Mouse (Mus musculus) stomach, embryonic 15.5 days (tissue): ENCODE data around the gene Amhr2. TPM values are rescaled to one million over a fixed set of nuclear protein-coding genes. Genes with fewer than 3 reads are reported as not detected.
A peak's percentile ranks its signal among the peaks of the same experiment; 100 is the strongest.

ENCODE experiments used
- ATAC-seq: fragments of 200-750 bp; cut with Nextera tagmentation; 2 replicates; pipeline ENCODE4 v1.8.0; 2017; ENCODE audit warnings: low read depth, moderate number of reproducible peaks, moderate TSS enrichment; ENCODE audit not compliant: insufficient read depth, low FRiP score
- H3K27ac ChIP-seq: fragments of 300-500 bp; sonication (generic); 2 replicates; pipeline ENCODE4 v1.5.1; 2015; ENCODE audit warnings: mild to moderate bottlenecking, inconsistent platforms
- H3K27me3 ChIP-seq: fragments of 300-500 bp; sonication (generic); replicated peaks from 2 replicates; pipeline ENCODE4 v1.6.1; 2015; ENCODE audit warnings: inconsistent platforms
- H3K36me3 ChIP-seq: fragments of 300-500 bp; sonication (generic); 2 replicates; pipeline ENCODE4 v1.6.1; 2015; ENCODE audit warnings: inconsistent platforms
- H3K4me1 ChIP-seq: fragments of 300-500 bp; sonication (generic); 2 replicates; pipeline ENCODE4 v1.6.1; 2015; ENCODE audit warnings: inconsistent platforms
- H3K4me2 ChIP-seq: fragments of 300-500 bp; sonication (generic); 2 replicates; pipeline ENCODE4 v1.6.1; 2015; ENCODE audit warnings: mild to moderate bottlenecking, inconsistent platforms
- H3K4me3 ChIP-seq: fragments of 300-500 bp; sonication (generic); replicated peaks from 2 replicates; pipeline ENCODE4 v1.5.1; 2015; ENCODE audit warnings: inconsistent platforms
- H3K9ac ChIP-seq: fragments of 300-500 bp; sonication (generic); 2 replicates; pipeline ENCODE4 v1.6.1; 2015; ENCODE audit warnings: inconsistent platforms
- H3K9me3 ChIP-seq: fragments of 300-500 bp; sonication (generic); 2 replicates; pipeline ENCODE4 v1.6.1; 2016; ENCODE audit warnings: inconsistent platforms
- WGBS: fragments of 180-500 bp; shearing (Covaris S2); methylation state at CpG from one replicate; pipeline ENCODE4 v1.1.7; 2015; 5-methylcytosine and 5-hydroxymethylcytosine counted together
- polyA plus RNA-seq: library from polyadenylated mRNA; unstranded; fragments of >200 nt; fragmentation: Nextera tagmentation; extraction: Ambion mirVana; gene quantifications from 2 replicates; pipeline ENCODE4 v1.2.1, GENCODE M21; 2015

Gene Amhr2
- polyA plus RNA-seq, 1 experiment from 2014 or later = 0.90 TPM

DNA sequence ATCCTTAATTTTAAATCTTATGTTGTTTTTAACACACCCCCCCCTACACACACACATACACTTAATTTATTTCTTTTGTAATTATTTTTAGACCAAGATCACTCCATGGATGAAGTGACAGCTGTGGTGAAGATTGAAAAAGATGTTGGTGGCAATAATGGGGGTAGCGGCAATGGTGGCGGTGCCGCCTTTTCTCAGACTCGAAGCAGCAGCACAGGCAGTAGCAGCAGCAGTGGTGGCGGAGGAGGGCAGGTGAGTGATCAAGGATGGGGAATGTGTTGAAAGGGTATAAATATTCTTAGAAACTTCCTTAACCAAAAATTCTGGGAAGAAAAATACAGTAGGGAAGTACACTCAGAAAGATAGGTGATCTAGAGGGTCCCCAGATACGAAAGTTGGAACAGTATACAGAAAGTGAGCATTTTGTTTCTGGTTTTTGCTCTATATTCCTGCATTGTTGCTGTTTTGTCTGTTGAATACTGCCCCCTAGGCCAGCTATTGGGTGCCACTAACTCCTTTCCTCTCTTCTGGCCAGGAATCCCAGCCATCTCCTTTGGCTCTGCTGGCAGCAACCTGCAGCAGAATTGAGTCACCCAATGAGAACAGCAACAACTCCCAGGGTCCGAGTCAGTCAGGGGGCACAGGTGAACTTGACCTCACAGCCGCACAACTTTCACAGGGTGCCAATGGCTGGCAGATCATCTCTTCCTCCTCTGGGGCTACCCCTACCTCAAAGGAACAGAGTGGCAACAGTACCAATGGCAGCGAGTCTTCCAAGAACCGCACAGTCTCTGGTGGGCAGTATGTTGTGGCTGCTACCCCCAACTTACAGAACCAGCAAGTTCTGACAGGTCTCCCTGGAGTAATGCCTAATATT, 37.2 kb upstream of the Amhr2 start:
- H3K36me3 ChIP-seq = peaks cover 37% of the 10 kb centered on the region
- no peak overlapping the region for H3K4me2 ChIP-seq
- H3K4me1 ChIP-seq = peaks cover 15% of the 10 kb centered on the region; the same call in 1 of the 2 replicates
- H3K27ac ChIP-seq = no peak overlapping the region
- H3K9me3 ChIP-seq = no peaks in the 10 kb centered on the region
- no peak overlapping the region for H3K4me3 ChIP-seq
- 92% methylated on average over 10 of the region's 10 CpGs for WGBS
- ATAC-seq = no peak
- no peak overlapping the region for H3K9ac ChIP-seq
- no peaks in the 10 kb centered on the region for H3K27me3 ChIP-seq

DNA sequence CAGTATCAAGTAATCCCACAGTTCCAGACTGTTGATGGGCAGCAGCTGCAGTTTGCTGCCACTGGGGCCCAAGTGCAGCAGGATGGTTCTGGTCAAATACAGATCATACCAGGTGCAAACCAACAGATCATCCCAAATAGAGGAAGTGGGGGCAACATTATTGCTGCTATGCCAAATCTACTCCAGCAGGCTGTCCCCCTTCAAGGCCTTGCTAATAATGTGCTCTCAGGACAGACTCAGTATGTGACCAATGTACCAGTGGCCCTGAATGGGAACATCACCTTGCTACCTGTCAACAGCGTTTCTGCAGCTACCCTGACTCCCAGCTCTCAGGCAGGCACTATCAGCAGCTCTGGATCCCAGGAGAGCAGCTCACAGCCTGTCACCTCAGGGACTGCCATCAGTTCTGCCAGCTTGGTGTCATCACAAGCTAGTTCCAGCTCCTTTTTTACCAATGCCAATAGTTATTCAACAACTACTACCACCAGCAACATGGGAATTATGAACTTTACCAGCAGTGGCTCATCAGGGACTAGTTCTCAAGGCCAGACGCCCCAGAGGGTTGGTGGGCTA, 36.5 kb upstream of the Amhr2 start:
- H3K4me2 ChIP-seq = no peak overlapping the region
- no peaks in the 10 kb centered on the region for H3K27me3 ChIP-seq
- H3K9ac ChIP-seq = no peak overlapping the region
- no peak overlapping the region for H3K4me3 ChIP-seq
- no peak overlapping the region for H3K27ac ChIP-seq
- ATAC-seq = no peak
- WGBS = 69% methylated on average over 2 of the region's 2 CpGs
- peaks cover 41% of the 10 kb centered on the region for H3K36me3 ChIP-seq
- no peaks in the 10 kb centered on the region for H3K9me3 ChIP-seq
- H3K4me1 ChIP-seq = peaks cover 15% of the 10 kb centered on the region; the same call in 1 of the 2 replicates

DNA sequence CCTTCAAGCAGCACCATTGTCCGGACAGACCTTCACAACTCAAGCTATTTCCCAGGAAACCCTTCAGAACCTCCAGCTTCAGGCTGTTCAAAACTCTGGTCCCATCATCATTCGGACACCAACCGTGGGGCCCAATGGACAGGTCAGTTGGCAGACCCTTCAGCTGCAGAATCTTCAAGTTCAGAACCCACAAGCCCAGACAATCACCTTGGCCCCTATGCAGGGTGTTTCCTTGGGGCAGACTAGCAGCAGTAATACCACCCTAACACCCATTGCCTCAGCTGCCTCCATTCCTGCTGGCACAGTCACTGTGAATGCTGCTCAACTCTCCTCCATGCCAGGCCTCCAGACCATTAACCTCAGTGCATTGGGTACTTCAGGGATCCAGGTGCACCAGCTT, 35.9 kb upstream of the Amhr2 start:
- no peak for ATAC-seq
- Histone ChIP-seq H3K27me3 (no peaks in the 10 kb centered on the region), H3K4me1 (peaks cover 15% of the 10 kb centered on the region; the same call in 1 of the 2 replicates), H3K36me3 (peaks cover 41% of the 10 kb centered on the region), H3K4me3 (no peak overlapping the region), H3K9ac (no peak overlapping the region), H3K27ac (no peak overlapping the region), H3K4me2 (peak overlapping the region; percentile 30; the same call in 1 of the 2 replicates), H3K9me3 (no peaks in the 10 kb centered on the region)
- WGBS = 95% methylated on average over 3 of the region's 3 CpGs

DNA sequence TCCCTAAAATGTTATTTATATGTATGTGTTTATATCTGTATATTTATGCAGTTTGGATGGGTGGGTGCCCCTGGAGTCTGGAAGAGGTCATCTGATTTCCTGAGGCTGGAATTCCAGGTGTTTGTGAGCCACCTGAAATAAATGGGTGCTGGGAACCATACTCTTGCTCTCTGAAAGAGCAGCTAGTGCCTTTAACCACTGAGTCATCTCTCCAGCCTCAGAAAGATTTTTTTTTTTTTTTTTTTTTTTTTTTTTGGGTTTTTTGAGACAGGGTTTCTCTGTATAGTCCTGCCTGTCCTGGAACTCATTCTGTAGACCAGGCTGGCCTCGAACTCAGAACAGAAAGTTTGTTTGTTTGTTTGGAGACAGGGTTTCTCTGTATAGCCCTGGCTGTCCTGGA, 34.1 kb upstream of the Amhr2 start:
- no peaks in the 10 kb centered on the region for H3K9me3 ChIP-seq
- no peaks in the 10 kb centered on the region for H3K27me3 ChIP-seq
- peak overlapping the region; percentile 30; the same call in 1 of the 2 replicates for H3K4me2 ChIP-seq
- WGBS = 90% methylated on average over 1 of the region's 1 CpGs
- H3K27ac ChIP-seq = no peak overlapping the region
- ATAC-seq = no peak
- H3K9ac ChIP-seq = no peak overlapping the region
- H3K4me1 ChIP-seq = peaks cover 15% of the 10 kb centered on the region; the same call in 1 of the 2 replicates
- no peak overlapping the region for H3K4me3 ChIP-seq
- H3K36me3 ChIP-seq = peaks cover 41% of the 10 kb centered on the region

DNA sequence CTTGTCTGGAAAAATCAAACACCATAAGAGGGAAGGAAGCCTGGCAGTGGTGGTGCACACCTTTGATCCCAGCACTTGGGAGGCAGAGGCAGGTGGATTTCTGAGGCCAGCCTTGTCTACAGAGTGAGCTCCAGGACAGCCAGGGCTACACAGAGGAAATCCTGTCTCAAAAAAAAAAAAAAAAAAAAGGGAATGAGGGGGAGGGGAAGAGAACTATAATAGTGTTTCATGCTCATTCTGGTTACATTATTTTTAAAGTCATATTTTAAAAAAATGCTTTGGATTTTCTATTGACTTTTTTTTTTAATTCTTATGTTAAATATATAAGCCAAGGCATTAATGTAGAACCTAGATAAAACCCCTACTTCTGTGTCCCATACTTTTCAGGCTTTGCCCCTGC, 31.5 kb upstream of the Amhr2 start:
- Histone ChIP-seq H3K27me3 (no peaks in the 10 kb centered on the region), H3K4me1 (peaks cover 8% of the 10 kb centered on the region; the same call in 1 of the 2 replicates), H3K9ac (no peak overlapping the region), H3K4me2 (no peak overlapping the region), H3K4me3 (no peak overlapping the region), H3K9me3 (no peaks in the 10 kb centered on the region), H3K36me3 (peaks cover 31% of the 10 kb centered on the region), H3K27ac (no peak overlapping the region)
- ATAC-seq = no peak

DNA sequence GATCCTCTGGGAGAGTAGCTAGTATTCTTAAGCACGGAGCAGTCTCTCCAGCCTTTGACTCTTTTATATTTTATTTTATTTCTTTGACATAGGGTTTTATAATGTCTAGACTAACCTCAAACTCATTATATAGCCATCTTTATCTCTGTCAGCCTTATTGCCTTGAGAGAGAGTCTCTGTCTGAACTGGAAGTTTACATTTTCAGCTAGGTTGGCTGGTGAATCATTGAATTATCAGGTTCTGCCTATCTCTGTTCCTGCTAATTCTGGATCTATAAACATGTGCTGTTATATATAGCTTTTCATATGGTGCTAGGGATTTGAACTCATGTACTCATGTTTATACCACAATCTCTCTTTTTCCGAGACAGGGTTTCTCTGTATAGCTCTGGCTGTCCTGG, 27.6 kb upstream of the Amhr2 start:
- ATAC-seq = no peak
- whole genome bisulfite sequencing = 84% methylated on average over 2 of the region's 2 CpGs
- H3K4me3 ChIP-seq = no peak overlapping the region
- H3K27ac ChIP-seq = no peak overlapping the region
- H3K4me2 ChIP-seq = no peak overlapping the region
- H3K4me1 ChIP-seq = no peaks in the 10 kb centered on the region
- no peaks in the 10 kb centered on the region for H3K9me3 ChIP-seq
- H3K36me3 ChIP-seq = peaks cover 4% of the 10 kb centered on the region; the same call in 1 of the 2 replicates
- no peak overlapping the region for H3K9ac ChIP-seq
- H3K27me3 ChIP-seq = no peaks in the 10 kb centered on the region

DNA sequence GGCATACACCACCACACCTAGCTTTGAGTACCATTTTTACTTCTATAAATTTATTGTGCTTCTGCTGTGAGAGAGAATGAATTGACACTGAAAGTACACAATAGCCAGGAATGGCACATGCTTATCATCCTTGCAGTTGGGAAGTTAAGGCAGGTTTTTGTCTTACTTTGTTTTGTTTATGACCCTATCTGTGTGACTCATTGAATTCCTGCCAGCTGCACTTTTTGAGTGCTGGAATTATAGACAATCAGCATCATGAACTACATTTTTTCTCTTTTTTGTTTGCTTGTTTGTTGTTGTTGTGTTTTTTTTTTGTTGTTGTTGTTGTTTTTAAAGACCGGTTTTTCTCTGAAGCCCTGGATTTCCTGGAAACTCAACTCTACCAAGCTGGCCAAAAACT, 24.2 kb upstream of the Amhr2 start:
- Histone ChIP-seq H3K9ac (no peak overlapping the region), H3K4me3 (no peak overlapping the region), H3K36me3 (0 out of 2 replicates have a peak, but pooled peaks cover under 1% of the 10 kb centered on the region), H3K27ac (no peak overlapping the region), H3K27me3 (no peaks in the 10 kb centered on the region), H3K4me1 (no peaks in the 10 kb centered on the region), H3K9me3 (no peaks in the 10 kb centered on the region), H3K4me2 (no peak overlapping the region)
- no peak for ATAC-seq
- WGBS = 55% methylated on average over 1 of the region's 1 CpGs

DNA sequence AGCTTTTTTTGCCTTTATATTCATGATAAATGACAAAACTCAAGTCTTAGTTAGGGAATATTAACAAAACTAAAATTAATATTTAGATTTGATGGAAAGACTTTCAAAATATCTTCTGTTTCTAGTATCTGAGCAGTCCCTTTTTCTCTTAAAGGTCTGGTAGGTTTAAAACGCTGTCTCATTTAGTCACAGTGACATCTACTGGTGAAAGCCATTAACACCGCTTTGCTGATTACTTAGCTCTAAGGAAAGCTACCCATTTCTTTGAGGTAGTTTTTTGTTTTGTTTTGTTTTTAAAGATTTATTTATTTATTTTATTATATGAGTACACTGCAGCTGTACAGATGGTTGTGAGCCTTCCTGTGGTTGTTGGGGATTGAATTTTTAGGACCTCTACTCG, 23.7 kb upstream of the Amhr2 start:
- Histone ChIP-seq H3K9me3 (no peaks in the 10 kb centered on the region), H3K27ac (no peak overlapping the region), H3K4me3 (no peak overlapping the region), H3K4me2 (no peak overlapping the region), H3K9ac (no peak overlapping the region), H3K4me1 (no peaks in the 10 kb centered on the region), H3K27me3 (no peaks in the 10 kb centered on the region), H3K36me3 (0 out of 2 replicates have a peak, but pooled peaks cover 5% of the 10 kb centered on the region)
- WGBS = 46% methylated on average over 3 of the region's 3 CpGs
- no peak for ATAC-seq

DNA sequence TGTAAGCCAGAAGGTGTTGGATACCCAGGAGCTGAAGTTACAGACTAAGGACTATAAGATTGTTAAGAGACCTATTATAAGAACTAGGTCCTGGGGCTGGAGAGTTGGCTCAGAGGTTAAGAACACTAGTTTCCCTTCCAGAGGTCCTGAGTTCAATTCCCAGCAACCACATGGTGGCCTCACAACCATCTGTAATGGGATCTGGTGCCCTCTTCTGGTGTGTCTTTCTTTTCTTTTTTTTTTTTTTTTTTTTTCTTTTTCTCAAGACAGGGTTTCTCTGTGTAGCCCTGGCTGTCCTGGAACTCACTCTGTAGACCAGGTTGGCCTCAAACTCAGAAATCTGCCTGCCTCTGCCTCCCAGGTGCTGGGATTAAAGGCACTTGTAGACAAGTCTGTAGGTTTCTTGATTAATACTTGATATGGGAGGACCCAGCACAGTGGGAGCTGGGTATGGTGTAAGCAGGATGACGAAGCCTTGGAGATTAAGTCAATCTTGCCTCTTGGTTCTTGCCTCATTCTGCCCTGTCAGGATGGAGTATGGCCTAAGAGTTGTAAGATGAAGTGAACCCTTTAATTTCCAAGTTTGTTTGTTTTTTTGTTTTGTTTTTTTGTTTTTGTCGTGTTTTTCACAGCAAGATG, 21.4 kb upstream of the Amhr2 start:
- Histone ChIP-seq H3K27ac (no peak overlapping the region), H3K4me2 (no peak overlapping the region), H3K9ac (no peak overlapping the region), H3K27me3 (no peaks in the 10 kb centered on the region), H3K4me3 (no peak overlapping the region), H3K4me1 (no peaks in the 10 kb centered on the region), H3K9me3 (no peaks in the 10 kb centered on the region), H3K36me3 (0 out of 2 replicates have a peak, but pooled peaks cover 12% of the 10 kb centered on the region)
- no peak for ATAC-seq
- WGBS = 95% methylated on average over 2 of the region's 2 CpGs

DNA sequence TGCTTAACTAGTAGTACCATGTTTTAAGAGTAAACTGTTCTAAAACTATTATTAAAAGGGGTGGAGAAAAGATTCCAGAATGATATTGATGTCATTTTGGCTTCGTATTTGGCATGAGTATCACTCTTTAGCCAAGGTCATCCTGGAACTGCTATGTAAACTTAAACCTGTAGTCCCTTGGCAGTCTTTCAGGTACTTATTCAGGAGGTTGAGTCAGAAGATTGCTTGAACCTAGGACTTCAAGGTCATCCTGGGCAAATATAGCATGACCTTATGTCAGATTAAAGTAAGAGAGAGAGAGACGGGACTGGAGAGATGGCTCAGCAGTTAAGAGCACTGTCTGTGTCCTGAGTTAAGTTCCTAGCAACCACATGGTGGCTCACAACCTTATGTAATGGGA, 20.5 kb upstream of the Amhr2 start:
- no peaks in the 10 kb centered on the region for H3K27me3 ChIP-seq
- no peak overlapping the region for H3K4me3 ChIP-seq
- no peak for ATAC-seq
- H3K36me3 ChIP-seq = peaks cover 16% of the 10 kb centered on the region; the same call in 1 of the 2 replicates
- H3K4me2 ChIP-seq = no peak overlapping the region
- H3K9ac ChIP-seq = no peak overlapping the region
- no peaks in the 10 kb centered on the region for H3K4me1 ChIP-seq
- H3K9me3 ChIP-seq = no peaks in the 10 kb centered on the region
- 74% methylated on average over 2 of the region's 2 CpGs for WGBS
- no peak overlapping the region for H3K27ac ChIP-seq

DNA sequence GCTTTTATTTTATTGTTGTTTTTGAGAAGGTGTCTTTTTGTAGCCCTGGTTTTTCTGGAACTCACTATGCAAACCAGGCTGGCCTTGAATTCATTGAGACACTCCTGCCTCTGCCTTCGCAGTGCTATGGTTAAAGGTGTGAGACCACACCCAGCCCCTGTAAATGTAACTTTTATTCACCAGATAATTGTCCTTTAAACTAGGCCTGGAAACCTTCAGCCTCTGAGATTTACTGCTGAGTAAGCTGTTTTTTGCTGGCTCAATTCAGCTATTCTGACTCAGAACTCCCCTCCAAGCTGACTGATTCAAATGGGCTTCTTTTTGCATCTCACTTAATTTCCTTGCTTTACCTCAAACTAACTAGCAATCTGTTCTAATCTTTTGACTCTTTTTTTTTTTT, 18.2 kb upstream of the Amhr2 start:
- Histone ChIP-seq H3K9ac (no peak overlapping the region), H3K4me1 (no peaks in the 10 kb centered on the region), H3K36me3 (peaks cover 36% of the 10 kb centered on the region), H3K4me3 (no peak overlapping the region), H3K27me3 (no peaks in the 10 kb centered on the region), H3K4me2 (no peak overlapping the region), H3K9me3 (no peaks in the 10 kb centered on the region), H3K27ac (no peak overlapping the region)
- 97% methylated on average over 1 of the region's 1 CpGs for WGBS
- ATAC-seq = no peak

DNA sequence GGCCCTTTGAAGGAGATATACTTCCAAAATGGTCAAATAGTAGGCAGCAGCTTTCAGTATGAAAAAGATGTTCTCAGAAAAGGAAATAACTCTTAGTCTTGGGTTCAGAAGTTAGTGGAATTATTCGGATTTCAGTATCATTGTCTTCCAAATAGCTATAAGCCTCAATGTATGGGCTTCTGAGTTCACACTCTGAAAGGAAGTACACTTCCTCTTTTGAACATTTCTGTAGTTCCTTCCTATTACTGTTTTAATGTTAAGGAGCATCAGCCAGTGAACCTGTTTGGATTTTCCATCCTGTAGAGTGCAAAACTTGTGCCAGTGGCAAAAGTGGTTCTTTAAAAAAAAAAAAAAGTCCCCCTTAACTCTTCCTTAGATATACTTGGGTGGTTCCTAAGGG, 13.1 kb upstream of the Amhr2 start:
- Histone ChIP-seq H3K9me3 (no peaks in the 10 kb centered on the region), H3K27ac (no peak overlapping the region), H3K4me3 (no peak overlapping the region), H3K27me3 (no peaks in the 10 kb centered on the region), H3K9ac (no peak overlapping the region), H3K4me1 (no peaks in the 10 kb centered on the region), H3K4me2 (no peak overlapping the region), H3K36me3 (peaks cover 45% of the 10 kb centered on the region)
- WGBS = 80% methylated on average over 1 of the region's 1 CpGs
- ATAC-seq = no peak
